Mouse (Mus musculus) limb, embryonic 12.5 days (tissue): ENCODE measurements at regions not wholly inside any gene's neighbourhood (a gene's known extent, or its start where the extent isn't known, plus 50 kb on each side); places are given as distances from the start of the nearest gene placed in this dataset. TPM values are rescaled to one million over a fixed set of nuclear protein-coding genes. Genes with fewer than 3 reads are reported as not detected.
"Not testable (repeated sequence)": the region's sequence is repeated elsewhere in the genome, so short reads cannot be mapped to it uniquely, and the experiment has no call there.

Experiments used
- ATAC-seq: fragments of 200-750 bp; cut with Nextera tagmentation; 2 replicates; pipeline ENCODE4 v1.8.0; 2017; ENCODE audit warnings: low read depth, moderate TSS enrichment; ENCODE audit not compliant: insufficient number of reproducible peaks, insufficient read depth, low FRiP score, low TSS enrichment
- H3K27ac ChIP-seq: fragments of 300-500 bp; sonication (generic); 2 replicates; pipeline ENCODE4 v1.5.1; 2016; ENCODE audit warnings: mild to moderate bottlenecking, moderate library complexity
- H3K27me3 ChIP-seq: fragments of 300-500 bp; sonication (generic); 2 replicates; pipeline ENCODE4 v1.6.1; 2016; ENCODE audit warnings: mild to moderate bottlenecking, moderate library complexity
- H3K36me3 ChIP-seq: fragments of 300-500 bp; sonication (generic); 2 replicates; pipeline ENCODE4 v1.6.1; 2016; ENCODE audit warnings: mild to moderate bottlenecking, moderate library complexity
- H3K4me1 ChIP-seq: fragments of 300-500 bp; sonication (generic); replicated peaks from 2 replicates; pipeline ENCODE4 v1.6.1; 2016
- H3K4me2 ChIP-seq: fragments of 300-500 bp; sonication (generic); 2 replicates; pipeline ENCODE4 v1.6.1; 2016; ENCODE audit warnings: mild to moderate bottlenecking, moderate library complexity
- H3K4me3 ChIP-seq: fragments of 300-500 bp; sonication (generic); replicated peaks from 2 replicates; pipeline ENCODE4 v1.5.1; 2016; ENCODE audit warnings: mild to moderate bottlenecking
- H3K9ac ChIP-seq: fragments of 300-500 bp; sonication (generic); replicated peaks from 2 replicates; pipeline ENCODE4 v1.6.1; 2016; ENCODE audit warnings: mild to moderate bottlenecking, moderate library complexity
- H3K9me3 ChIP-seq: fragments of 300-500 bp; sonication (generic); 2 replicates; pipeline ENCODE4 v1.6.1; 2016; ENCODE audit warnings: mild to moderate bottlenecking, moderate library complexity
- whole genome bisulfite sequencing: fragments of 180-500 bp; shearing (Covaris S2); methylation state at CpG from one replicate; pipeline ENCODE4 v1.1.7; 2016; 5-methylcytosine and 5-hydroxymethylcytosine counted together
- microRNA-seq: library from miRNA; unstranded; fragments of <30 nt; microRNA quantifications from one replicate; pipeline ENCODE4, GENCODE M21; 2017

GRCm38 (mm10) chr7:113694466-113694865, 71.3 kb upstream of the Spon1 start:
- no peak overlapping the region for H3K4me2 ChIP-seq

GRCm38 (mm10) chr7:113705929-113706328, 59.9 kb upstream of the Spon1 start:
- H3K27me3 ChIP-seq: no peaks in the 10 kb centered on the region
- ATAC-seq: no peak
- no peak overlapping the region for H3K9ac ChIP-seq
- no peak overlapping the region for H3K4me2 ChIP-seq
- H3K9me3 ChIP-seq: no peaks in the 10 kb centered on the region
- no peak overlapping the region for H3K4me3 ChIP-seq
- H3K27ac ChIP-seq: no peak overlapping the region
- no peaks in the 10 kb centered on the region for H3K4me1 ChIP-seq
- H3K36me3 ChIP-seq: no peaks in the 10 kb centered on the region

More at GRCm38 (mm10) chr7:113694466-113694865, 71.3 kb upstream of the Spon1 start:
- Histone ChIP-seq H3K36me3 (no peaks in the 10 kb centered on the region), H3K9me3 (no peaks in the 10 kb centered on the region; the same call in 1 of the 2 replicates), H3K4me1 (peaks cover 5% of the 10 kb centered on the region; the same call in 1 of the 2 replicates), H3K27ac (no peak overlapping the region), H3K27me3 (no peaks in the 10 kb centered on the region), H3K4me3 (no peak overlapping the region), H3K9ac (no peak overlapping the region)
- ATAC-seq: no peak
- 70% methylated on average over 5 of the region's 5 CpGs for WGBS

- Histone ChIP-seq H3K36me3 (no peaks in the 10 kb centered on the region), H3K9ac (no peak overlapping the region), H3K9me3 (no peaks in the 10 kb centered on the region), H3K27ac (no peak overlapping the region), H3K4me1 (no peaks in the 10 kb centered on the region), H3K4me2 (no peak overlapping the region), H3K27me3 (no peaks in the 10 kb centered on the region), H3K4me3 (no peak overlapping the region)
- WGBS: 78% methylated on average over 2 of the region's 2 CpGs
- no peak for ATAC-seq
Observed at GRCm38 (mm10) chr7:113707596-113707995, 58.2 kb upstream of the Spon1 start.

- Histone ChIP-seq H3K36me3 (no peaks in the 10 kb centered on the region), H3K9ac (no peak overlapping the region), H3K4me3 (no peak overlapping the region), H3K9me3 (no peaks in the 10 kb centered on the region), H3K27ac (no peak overlapping the region), H3K4me1 (no peaks in the 10 kb centered on the region), H3K4me2 (no peak overlapping the region), H3K27me3 (no peaks in the 10 kb centered on the region)
- ATAC-seq: no peak
- WGBS: 84% methylated on average over 2 of the region's 2 CpGs
Observed at GRCm38 (mm10) chr7:113710541-113711270, 55.1 kb upstream of the Spon1 start.

GRCm38 (mm10) chr7:113711356-113711755, 54.4 kb upstream of the Spon1 start:
- H3K9ac ChIP-seq, ATAC-seq, H3K36me3 ChIP-seq, H3K27me3 ChIP-seq, H3K27ac ChIP-seq, H3K4me2 ChIP-seq, H3K4me1 ChIP-seq, H3K9me3 ChIP-seq, H3K4me3 ChIP-seq: not testable (repeated sequence)
- WGBS: 87% methylated on average over 3 of the region's 3 CpGs

Small RNA genes lying in the stretch of these regions (microRNA-seq; reads per million reads assigned to microRNA genes)
- not detected for gene Gm23700
